Mouse (Mus musculus): ENCODE results near the gene Arpc3. TPM values are rescaled to one million over a fixed set of nuclear protein-coding genes. Genes with fewer than 3 reads are reported as not detected.
"Not testable (repeated sequence)": the region's sequence is repeated elsewhere in the genome, so short reads cannot be mapped to it uniquely, and the experiment has no call there.

Gene Arpc3
- polyA plus RNA-seq, 1 experiment from 2014 or later, result 161 TPM

DNA sequence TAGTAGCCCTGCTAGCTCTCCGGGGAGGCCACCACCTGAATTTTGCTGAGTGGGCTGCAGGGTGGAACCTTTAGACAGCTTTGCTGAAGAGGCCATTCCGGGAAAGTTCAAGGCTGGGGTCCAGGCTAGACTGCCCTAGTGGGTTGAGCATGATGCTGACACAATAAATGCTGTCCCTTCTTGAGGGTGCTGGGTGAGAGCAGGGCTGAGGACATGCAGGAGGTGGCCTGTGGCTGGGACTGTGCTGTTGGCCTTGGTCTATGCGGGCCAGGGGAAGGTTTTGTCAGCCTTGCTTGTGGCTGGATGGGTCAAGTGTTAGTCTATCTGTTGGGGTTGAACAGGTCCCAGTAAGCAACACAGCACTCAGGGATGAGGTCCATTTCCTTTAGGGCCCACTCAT lies 63.2 kb downstream of the Arpc3 start:
- H3K4me1 ChIP-seq (ENCODE audit: control insufficient read depth, insufficient read depth, low read length), result no peaks in the 10 kb centered on the region
- no peak overlapping the region for H3K27ac ChIP-seq (ENCODE audit: low read length)
- H3K9ac ChIP-seq (ENCODE audit: low read depth, low read length), result no peak overlapping the region
- no peaks in the 10 kb centered on the region for H3K27me3 ChIP-seq (replicated peaks; ENCODE audit: control insufficient read depth, insufficient read depth, low read length)
- WGBS, result 92% methylated on average over 3 of the region's 3 CpGs
- H3K9me3 ChIP-seq (ENCODE audit: control insufficient read depth, low read length), result no peaks in the 10 kb centered on the region
- peaks cover 37% of the 10 kb centered on the region for H3K36me3 ChIP-seq (ENCODE audit: control insufficient read depth, insufficient read depth, low read length)
- ATAC-seq, result no peak
- no peak overlapping the region for H3K4me2 ChIP-seq (ENCODE audit: low read depth, low read length)
- H3K4me3 ChIP-seq (ENCODE audit: low read length), result no peak overlapping the region

DNA sequence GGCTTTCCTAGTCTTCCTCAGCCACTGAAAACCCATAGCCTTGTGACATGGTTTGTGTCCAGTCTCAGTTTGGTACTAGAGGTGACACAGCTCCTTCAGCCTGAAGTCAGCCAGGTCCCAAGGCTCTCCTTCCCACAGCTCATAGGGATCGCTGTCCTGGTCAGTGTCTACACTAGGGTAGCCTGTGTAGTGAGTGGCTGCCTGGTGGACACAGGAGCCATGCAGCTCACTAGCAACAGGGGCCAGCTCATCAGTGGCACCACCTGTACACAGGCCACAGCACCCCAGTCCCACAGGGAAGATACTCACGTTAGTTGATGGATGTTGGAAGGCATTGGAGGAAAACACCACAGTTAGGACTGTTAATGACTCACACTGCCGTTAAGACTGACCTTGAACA lies 63.9 kb downstream of the Arpc3 start:
- Histone ChIP-seq H3K27ac (ENCODE audit: low read length) (no peak overlapping the region), H3K36me3 (ENCODE audit: control insufficient read depth, insufficient read depth, low read length) (peaks cover 44% of the 10 kb centered on the region), H3K27me3 (replicated peaks; ENCODE audit: control insufficient read depth, insufficient read depth, low read length) (no peaks in the 10 kb centered on the region), H3K4me2 (ENCODE audit: low read depth, low read length) (no peak overlapping the region), H3K4me1 (ENCODE audit: control insufficient read depth, insufficient read depth, low read length) (no peaks in the 10 kb centered on the region), H3K9me3 (ENCODE audit: control insufficient read depth, low read length) (no peaks in the 10 kb centered on the region), H3K4me3 (ENCODE audit: low read length) (no peak overlapping the region), H3K9ac (ENCODE audit: low read depth, low read length) (no peak overlapping the region)
- ATAC-seq, result no peak; the same call in 1 of the 2 replicates
- 78% methylated on average over 3 of the region's 3 CpGs for WGBS

DNA sequence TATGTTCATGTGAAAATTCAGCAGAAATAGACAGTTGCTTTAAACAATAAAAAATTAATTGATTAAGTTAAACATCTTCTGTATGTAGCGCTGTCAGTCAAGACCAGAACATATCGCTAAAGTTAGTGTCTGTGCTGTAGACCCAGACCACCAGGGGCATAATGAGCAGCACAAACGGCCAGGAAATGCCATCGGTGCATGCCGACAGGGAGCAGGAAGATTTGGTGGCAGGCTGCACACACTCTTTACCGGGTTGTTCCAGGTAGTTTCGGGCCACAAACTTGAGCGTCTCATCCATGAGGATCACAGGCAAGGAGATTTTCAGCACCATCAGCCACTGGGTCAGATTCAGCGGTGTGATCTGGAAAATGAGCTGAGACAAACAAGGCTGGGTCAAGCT lies 65.4 kb downstream of the Arpc3 start:
- WGBS, result 87% methylated on average over 9 of the region's 9 CpGs
- H3K27ac ChIP-seq (ENCODE audit: low read length); H3K27me3 ChIP-seq (replicated peaks; ENCODE audit: control insufficient read depth, insufficient read depth, low read length); H3K4me1 ChIP-seq (ENCODE audit: control insufficient read depth, insufficient read depth, low read length); H3K9ac ChIP-seq (ENCODE audit: low read depth, low read length); H3K9me3 ChIP-seq (ENCODE audit: control insufficient read depth, low read length); ATAC-seq; H3K4me2 ChIP-seq (ENCODE audit: low read depth, low read length); H3K4me3 ChIP-seq (ENCODE audit: low read length): not testable (repeated sequence)
- H3K36me3 ChIP-seq (ENCODE audit: control insufficient read depth, insufficient read depth, low read length), result peaks cover 49% of the 10 kb centered on the region

DNA sequence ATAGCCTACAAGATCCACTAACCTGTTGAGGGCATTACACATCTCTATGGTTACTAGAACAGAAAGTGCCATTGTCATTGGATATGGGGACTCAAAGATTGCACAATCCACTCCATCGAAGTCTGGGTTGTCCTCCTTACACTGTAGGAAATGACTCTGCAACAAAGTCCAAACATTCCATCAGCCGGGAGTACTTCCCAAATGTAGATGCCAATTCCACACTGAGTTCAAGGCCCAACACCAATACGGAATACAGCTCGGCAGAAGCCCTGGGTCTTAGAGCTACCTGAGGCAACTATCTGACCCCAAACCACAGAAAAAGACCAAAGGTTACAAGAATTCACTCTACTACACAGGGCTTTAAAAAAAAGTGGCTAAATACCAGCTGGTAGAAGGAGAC lies 66.4 kb downstream of the Arpc3 start:
- peaks cover 56% of the 10 kb centered on the region for H3K36me3 ChIP-seq (ENCODE audit: control insufficient read depth, insufficient read depth, low read length)
- H3K27ac ChIP-seq (ENCODE audit: low read length), result no peak overlapping the region
- no peaks in the 10 kb centered on the region for H3K4me1 ChIP-seq (ENCODE audit: control insufficient read depth, insufficient read depth, low read length)
- no peak overlapping the region for H3K9ac ChIP-seq (ENCODE audit: low read depth, low read length)
- H3K27me3 ChIP-seq (replicated peaks; ENCODE audit: control insufficient read depth, insufficient read depth, low read length), result no peaks in the 10 kb centered on the region
- H3K4me3 ChIP-seq (ENCODE audit: low read length), result no peak overlapping the region
- H3K4me2 ChIP-seq (ENCODE audit: low read depth, low read length), result no peak overlapping the region
- ATAC-seq, result no peak
- H3K9me3 ChIP-seq (ENCODE audit: control insufficient read depth, low read length), result no peaks in the 10 kb centered on the region
- 89% methylated on average over 4 of the region's 4 CpGs for whole genome bisulfite sequencing

DNA sequence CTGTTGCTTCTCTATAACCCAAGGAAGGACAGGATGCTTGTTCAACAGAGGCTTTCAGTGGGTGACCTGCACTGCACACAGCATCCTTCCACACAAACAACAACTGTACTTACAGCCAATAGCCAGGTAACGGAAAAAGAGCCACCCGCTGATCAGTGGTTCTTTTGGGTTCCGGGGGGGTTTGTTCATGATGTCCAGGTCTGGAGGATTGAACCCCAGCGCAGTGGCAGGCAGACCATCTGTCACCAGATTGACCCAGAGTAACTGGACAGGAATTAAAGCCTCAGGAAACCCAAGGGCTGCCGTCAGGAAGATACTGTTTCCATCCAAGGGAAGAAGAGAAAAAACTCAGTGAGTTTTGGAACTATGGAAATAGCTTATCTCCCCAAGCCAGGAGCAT lies 67.7 kb downstream of the Arpc3 start:
- H3K9me3 ChIP-seq (ENCODE audit: control insufficient read depth, low read length), result no peaks in the 10 kb centered on the region
- no peak overlapping the region for H3K4me3 ChIP-seq (ENCODE audit: low read length)
- H3K9ac ChIP-seq (ENCODE audit: low read depth, low read length), result no peak overlapping the region
- no peaks in the 10 kb centered on the region for H3K4me1 ChIP-seq (ENCODE audit: control insufficient read depth, insufficient read depth, low read length)
- 94% methylated on average over 5 of the region's 5 CpGs for WGBS
- no peak overlapping the region for H3K4me2 ChIP-seq (ENCODE audit: low read depth, low read length)
- no peak for ATAC-seq
- peaks cover 55% of the 10 kb centered on the region for H3K36me3 ChIP-seq (ENCODE audit: control insufficient read depth, insufficient read depth, low read length)
- H3K27me3 ChIP-seq (replicated peaks; ENCODE audit: control insufficient read depth, insufficient read depth, low read length), result no peaks in the 10 kb centered on the region
- no peak overlapping the region for H3K27ac ChIP-seq (ENCODE audit: low read length)

DNA sequence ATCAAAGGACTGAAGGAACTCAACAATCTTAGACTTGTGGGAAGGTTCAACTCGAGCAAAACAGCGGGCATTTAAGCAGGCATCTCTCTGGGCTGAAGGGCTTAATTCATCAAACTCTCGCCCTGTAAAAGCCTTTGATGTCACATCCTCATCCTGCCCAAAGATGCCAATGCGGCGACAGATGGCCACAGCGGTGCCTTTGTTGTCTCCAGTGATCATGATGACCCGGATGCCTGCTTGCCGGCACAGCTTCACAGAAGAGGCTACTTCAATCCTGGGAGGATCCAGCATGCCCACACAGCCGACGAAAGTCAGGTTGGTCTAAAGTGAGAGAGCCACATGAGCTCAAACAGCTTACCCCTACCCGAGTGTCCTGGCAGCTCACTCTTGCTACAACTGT lies 69.0 kb downstream of the Arpc3 start:
- Histone ChIP-seq H3K27ac (ENCODE audit: low read length) (no peak overlapping the region), H3K36me3 (ENCODE audit: control insufficient read depth, insufficient read depth, low read length) (peaks cover 47% of the 10 kb centered on the region), H3K9ac (ENCODE audit: low read depth, low read length) (no peak overlapping the region), H3K4me1 (ENCODE audit: control insufficient read depth, insufficient read depth, low read length) (no peaks in the 10 kb centered on the region), H3K9me3 (ENCODE audit: control insufficient read depth, low read length) (no peaks in the 10 kb centered on the region), H3K4me3 (ENCODE audit: low read length) (no peak overlapping the region), H3K27me3 (replicated peaks; ENCODE audit: control insufficient read depth, insufficient read depth, low read length) (no peaks in the 10 kb centered on the region), H3K4me2 (ENCODE audit: low read depth, low read length) (no peak overlapping the region)
- WGBS, result 80% methylated on average over 11 of the region's 11 CpGs
- no peak for ATAC-seq

DNA sequence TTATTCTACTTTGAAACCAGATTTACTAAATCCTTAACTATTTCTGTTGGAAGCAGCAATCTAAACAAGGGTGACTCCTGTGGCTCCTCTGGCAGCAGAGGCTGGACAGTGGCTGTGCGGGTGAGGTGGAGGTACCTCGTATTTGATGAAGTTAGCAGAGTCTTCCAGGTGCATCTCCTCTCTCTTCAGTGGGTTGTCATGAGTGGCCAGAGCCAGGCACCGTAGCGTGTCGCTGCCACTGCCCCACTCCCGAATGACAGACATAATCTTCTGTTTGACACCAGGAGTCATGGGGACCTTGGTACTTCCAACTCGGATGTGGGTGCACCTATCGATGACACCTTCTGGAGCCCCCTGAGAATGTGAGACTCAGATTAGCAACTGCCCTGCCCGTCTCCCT lies 69.8 kb downstream of the Arpc3 start:
- H3K27ac ChIP-seq (ENCODE audit: low read length), result no peak overlapping the region
- peaks cover 45% of the 10 kb centered on the region for H3K36me3 ChIP-seq (ENCODE audit: control insufficient read depth, insufficient read depth, low read length)
- no peak overlapping the region for H3K4me3 ChIP-seq (ENCODE audit: low read length)
- no peak for ATAC-seq
- no peak overlapping the region for H3K9ac ChIP-seq (ENCODE audit: low read depth, low read length)
- H3K4me2 ChIP-seq (ENCODE audit: low read depth, low read length), result no peak overlapping the region
- WGBS, result 93% methylated on average over 9 of the region's 9 CpGs
- H3K4me1 ChIP-seq (ENCODE audit: control insufficient read depth, insufficient read depth, low read length), result no peaks in the 10 kb centered on the region
- H3K27me3 ChIP-seq (replicated peaks; ENCODE audit: control insufficient read depth, insufficient read depth, low read length), result no peaks in the 10 kb centered on the region
- no peaks in the 10 kb centered on the region for H3K9me3 ChIP-seq (ENCODE audit: control insufficient read depth, low read length)

Other genes starting within 250 kb of the Arpc3 start
- gene Ppp1cc, start 233.6 kb upstream of the Arpc3 start, polyA plus RNA-seq (2015; fragmentation: Nextera tagmentation; extraction: Ambion mirVana), result 213 and 215 TPM in 2 replicates
- gene Hvcn1, start 185.1 kb upstream of the Arpc3 start, polyA plus RNA-seq (2015; fragmentation: Nextera tagmentation; extraction: Ambion mirVana), result 5.6 and 5.7 TPM in 2 replicates
- gene Tctn1, start 127.4 kb upstream of the Arpc3 start, polyA plus RNA-seq (2015; fragmentation: Nextera tagmentation; extraction: Ambion mirVana), result 3.2 and 3.5 TPM in 2 replicates
- 6.8 and 9.9 TPM in 2 replicates for gene Pptc7, start 107.5 kb upstream of the Arpc3 start, polyA plus RNA-seq (2015; fragmentation: Nextera tagmentation; extraction: Ambion mirVana)
- gene Rad9b, start 37.6 kb upstream of the Arpc3 start, polyA plus RNA-seq (2015; fragmentation: Nextera tagmentation; extraction: Ambion mirVana), result 7.4 and 7.6 TPM in 2 replicates
- gene Vps29, start 37.5 kb upstream of the Arpc3 start, polyA plus RNA-seq (2015; fragmentation: Nextera tagmentation; extraction: Ambion mirVana), result 289 and 291 TPM in 2 replicates
- gene Gpn3, start 20.0 kb upstream of the Arpc3 start, polyA plus RNA-seq (2015; fragmentation: Nextera tagmentation; extraction: Ambion mirVana), result 55.0 and 59.2 TPM in 2 replicates
- 31.8 and 34.0 TPM in 2 replicates for gene Fam216a, start 19.5 kb upstream of the Arpc3 start, polyA plus RNA-seq (2015; fragmentation: Nextera tagmentation; extraction: Ambion mirVana)
- 35.9 and 40.1 TPM in 2 replicates for gene Anapc7, start 29.8 kb downstream of the Arpc3 start, polyA plus RNA-seq (2015; fragmentation: Nextera tagmentation; extraction: Ambion mirVana)
- 20.4 and 27.2 TPM in 2 replicates for gene Atp2a2, start 110.3 kb downstream of the Arpc3 start, polyA plus RNA-seq (2015; fragmentation: Nextera tagmentation; extraction: Ambion mirVana)
- gene Ift81, start 222.6 kb downstream of the Arpc3 start, polyA plus RNA-seq (2015; fragmentation: Nextera tagmentation; extraction: Ambion mirVana), result 18.3 and 24.2 TPM in 2 replicates

Measured in intestine, embryonic 16.5 days (tissue).